Mouse (Mus musculus) forebrain, embryonic 16.5 days (tissue): Measurements from ENCODE around the gene Pin1. TPM values are rescaled to one million over a fixed set of nuclear protein-coding genes. Genes with fewer than 3 reads are reported as not detected.
"Not testable (repeated sequence)": the region's sequence is repeated elsewhere in the genome, so short reads cannot be mapped to it uniquely, and the experiment has no call there.

Source experiments
- ATAC-seq: fragments of 200-750 bp; cut with Nextera tagmentation; 2 replicates; pipeline ENCODE4 v1.8.0; 2017; ENCODE audit warnings: mild to moderate bottlenecking, moderate library complexity
- H3K27ac ChIP-seq: fragments of 300-500 bp; sonication (generic); 2 replicates; pipeline ENCODE4 v1.5.1; 2014; ENCODE audit warnings: low read length, control low read depth
- H3K27me3 ChIP-seq: fragments of 300-500 bp; sonication (generic); replicated peaks from 2 replicates; pipeline ENCODE4 v1.6.1; 2014; ENCODE audit warnings: low read length; ENCODE audit not compliant: control insufficient read depth, insufficient read depth
- H3K36me3 ChIP-seq: fragments of 300-500 bp; sonication (generic); 2 replicates; pipeline ENCODE4 v1.6.1; 2014; ENCODE audit not compliant: control insufficient read depth, insufficient read depth
- H3K4me1 ChIP-seq: fragments of 300-500 bp; sonication (generic); replicated peaks from 2 replicates; pipeline ENCODE4 v1.6.1; 2014; ENCODE audit warnings: low read length; ENCODE audit not compliant: control insufficient read depth, insufficient read depth
- H3K4me2 ChIP-seq: fragments of 300-500 bp; sonication (generic); 2 replicates; pipeline ENCODE4 v1.6.1; 2014; ENCODE audit warnings: mild to moderate bottlenecking, low read length, control low read depth
- H3K4me3 ChIP-seq: fragments of 300-500 bp; sonication (generic); replicated peaks from 2 replicates; pipeline ENCODE4 v1.5.1; 2014; ENCODE audit warnings: mild to moderate bottlenecking, low read length, control low read depth
- H3K9ac ChIP-seq: fragments of 300-500 bp; sonication (generic); replicated peaks from 2 replicates; pipeline ENCODE4 v1.6.1; 2014; ENCODE audit warnings: low read depth, low read length, control low read depth
- H3K9me3 ChIP-seq: fragments of 300-500 bp; sonication (generic); 2 replicates; pipeline ENCODE4 v1.6.1; 2016; ENCODE audit warnings: low read length; ENCODE audit not compliant: control insufficient read depth
- whole genome bisulfite sequencing: fragments of 180-500 bp; shearing (Covaris S2); extraction: QIAGEN DNeasy Blood & Tissue Kit; methylation state at CpG from one replicate; pipeline ENCODE4 v1.1.7; 2014; 5-methylcytosine and 5-hydroxymethylcytosine counted together
- polyA plus RNA-seq: library from polyadenylated mRNA; unstranded; fragments of >200 nt; fragmentation: Nextera tagmentation; extraction: Ambion mirVana; gene quantifications from 2 replicates; pipeline ENCODE4 v1.2.1, GENCODE M21; 2015

The Pin1 gene
- polyA plus RNA-seq, 1 experiment from 2014 or later, result 63.2 TPM

DNA sequence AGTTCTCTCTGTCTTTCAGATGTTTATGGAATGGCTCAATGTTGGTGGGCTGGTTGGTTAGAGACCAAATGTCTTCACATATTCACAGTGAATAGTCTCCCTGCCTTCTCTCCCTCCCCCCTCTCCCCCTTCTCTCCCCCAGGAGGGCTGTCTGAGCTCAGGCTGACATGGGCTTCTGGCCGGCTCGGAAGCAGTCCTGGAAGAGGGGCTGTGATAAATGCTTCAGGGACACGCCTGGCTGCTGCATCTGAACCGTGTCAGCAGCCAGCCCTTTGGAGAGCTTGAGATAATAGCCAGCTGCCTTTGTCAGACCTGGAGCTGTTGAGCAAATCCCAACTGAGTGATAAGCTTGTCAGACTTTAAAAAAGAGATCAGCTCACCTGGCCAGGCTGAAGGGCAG is 38.0 kb downstream of the Pin1 start:
- WGBS, result 4% methylated on average over 4 of the region's 4 CpGs
- no peak overlapping the region for H3K27ac ChIP-seq
- no peak overlapping the region for H3K4me2 ChIP-seq
- no peak for ATAC-seq
- H3K27me3 ChIP-seq, result peaks cover 3% of the 10 kb centered on the region; the same call in 1 of the 2 replicates
- H3K36me3 ChIP-seq, result no peaks in the 10 kb centered on the region
- no peaks in the 10 kb centered on the region for H3K9me3 ChIP-seq
- H3K4me3 ChIP-seq, result no peak overlapping the region
- H3K9ac ChIP-seq, result no peak overlapping the region
- H3K4me1 ChIP-seq, result peaks cover 9% of the 10 kb centered on the region

DNA sequence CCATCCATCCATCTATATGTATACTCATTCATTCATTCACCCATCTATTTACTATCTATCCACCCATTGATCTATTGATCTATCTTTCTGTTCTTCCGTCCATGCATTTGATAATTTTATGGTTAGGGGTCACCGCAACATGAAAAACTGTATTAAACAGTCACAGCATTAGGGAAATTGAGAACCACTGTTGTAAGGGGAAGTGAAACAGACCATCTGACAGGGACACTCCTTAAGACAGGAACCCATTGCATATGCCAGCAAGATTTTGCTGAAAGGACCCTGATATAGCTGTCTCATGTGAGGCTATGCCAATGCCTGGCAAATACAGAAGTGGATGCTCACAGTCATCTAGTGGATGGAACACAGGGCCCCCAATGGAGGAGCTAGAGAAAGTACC is 38.6 kb downstream of the Pin1 start:
- ATAC-seq, H3K36me3 ChIP-seq, H3K27ac ChIP-seq, H3K27me3 ChIP-seq, H3K4me2 ChIP-seq, H3K9me3 ChIP-seq, H3K9ac ChIP-seq, H3K4me3 ChIP-seq, H3K4me1 ChIP-seq: not testable (repeated sequence)
- WGBS, result 93% methylated on average over 2 of the region's 2 CpGs

DNA sequence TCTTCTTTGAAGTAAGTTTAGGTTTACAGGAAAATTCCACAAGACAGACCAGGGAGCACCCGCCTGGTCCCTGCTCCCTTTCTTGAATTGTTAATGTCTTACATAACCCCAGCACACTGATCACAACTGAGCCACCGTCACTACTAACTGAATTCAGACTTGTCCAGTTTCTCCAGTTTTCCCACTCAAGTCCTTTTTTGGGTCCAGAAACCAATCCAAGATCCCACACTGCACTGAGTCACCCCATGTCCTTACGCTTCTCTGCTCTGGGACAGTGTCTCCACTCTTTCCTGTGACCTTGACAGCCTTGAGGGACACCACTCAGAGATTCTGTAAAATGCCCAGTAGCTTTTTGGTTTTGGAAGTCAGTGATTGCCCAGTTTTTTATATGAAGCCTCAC is 41.0 kb downstream of the Pin1 start:
- H3K27me3 ChIP-seq, result peaks cover 7% of the 10 kb centered on the region; the same call in 1 of the 2 replicates
- no peak overlapping the region for H3K4me2 ChIP-seq
- H3K9me3 ChIP-seq, result peaks cover 3% of the 10 kb centered on the region; the same call in 1 of the 2 replicates
- 98% methylated on average over 3 of the region's 3 CpGs for WGBS
- no peak for ATAC-seq
- H3K27ac ChIP-seq, result no peak overlapping the region
- H3K4me3 ChIP-seq, result no peak overlapping the region
- H3K9ac ChIP-seq, result no peak overlapping the region
- H3K36me3 ChIP-seq, result no peaks in the 10 kb centered on the region
- H3K4me1 ChIP-seq, result peaks cover 8% of the 10 kb centered on the region

DNA sequence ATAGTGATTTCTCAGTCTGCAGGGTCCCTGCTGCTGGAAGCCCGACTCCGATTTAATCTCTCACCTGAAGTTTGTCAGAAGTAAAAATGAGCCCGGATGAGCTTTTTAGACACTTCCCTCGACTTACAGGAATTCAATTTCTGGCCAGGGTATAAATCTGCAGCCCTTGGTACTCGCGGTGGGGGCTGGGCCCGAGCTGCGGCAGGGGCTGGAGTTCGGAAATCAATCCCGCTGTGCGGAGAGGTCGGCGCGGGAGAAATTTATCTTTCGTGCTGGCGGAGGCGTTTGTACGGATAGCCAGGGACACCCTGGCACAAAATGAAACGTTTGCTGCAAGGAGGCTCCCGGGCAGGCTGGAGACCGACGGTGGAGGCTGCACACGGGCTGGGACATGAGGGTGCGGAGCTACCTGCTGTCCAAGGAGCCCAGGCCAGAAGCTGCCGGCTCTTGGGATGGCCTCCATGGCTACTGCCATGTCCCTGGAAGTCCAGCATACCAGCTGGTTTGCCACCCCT is 42.9 kb downstream of the Pin1 start:
- Histone ChIP-seq H3K36me3 (no peaks in the 10 kb centered on the region), H3K4me3 (no peak overlapping the region), H3K4me2 (peak overlapping the region; percentile 44), H3K9me3 (peaks cover 3% of the 10 kb centered on the region; the same call in 1 of the 2 replicates), H3K4me1 (peaks cover 8% of the 10 kb centered on the region), H3K27me3 (peaks cover 7% of the 10 kb centered on the region; the same call in 1 of the 2 replicates), H3K27ac (no peak overlapping the region), H3K9ac (peak overlapping the region; percentile 29; the same call in 1 of the 2 replicates)
- ATAC-seq, result no peak
- WGBS, result 4% methylated on average over 25 of the region's 25 CpGs

DNA sequence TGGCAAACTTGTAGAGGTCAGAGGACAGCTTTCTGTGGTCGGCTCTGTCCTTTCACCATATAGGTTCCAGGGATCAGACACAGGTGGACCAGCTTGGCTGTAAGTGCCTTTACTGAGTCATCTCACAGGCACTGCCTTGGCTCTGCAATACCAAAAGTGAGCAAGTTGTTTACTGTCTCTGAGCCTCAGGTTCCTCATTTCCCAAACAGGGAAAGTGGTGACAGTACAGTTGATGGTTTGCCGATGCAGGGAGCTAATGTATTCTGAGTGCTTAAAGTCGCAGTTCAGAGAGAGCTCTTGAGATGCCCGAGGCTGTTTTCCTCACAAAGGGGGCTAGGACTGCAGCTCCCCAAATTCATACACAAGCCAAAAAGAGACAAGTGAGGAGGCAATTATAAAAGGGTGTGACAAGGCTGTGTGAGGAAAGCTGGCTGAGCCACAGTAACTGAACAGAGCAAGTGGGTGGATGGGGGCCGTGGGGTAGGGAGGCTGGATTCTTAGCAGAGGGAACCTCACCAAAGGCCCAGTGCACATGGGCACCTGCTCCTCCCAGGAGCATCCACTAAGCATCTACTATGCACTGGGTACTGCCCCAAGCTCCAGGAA is 44.3 kb downstream of the Pin1 start:
- peaks cover 8% of the 10 kb centered on the region for H3K4me1 ChIP-seq
- peaks cover 3% of the 10 kb centered on the region; the same call in 1 of the 2 replicates for H3K9me3 ChIP-seq
- H3K4me3 ChIP-seq, result no peak overlapping the region
- no peak overlapping the region for H3K9ac ChIP-seq
- H3K27ac ChIP-seq, result no peak overlapping the region
- H3K4me2 ChIP-seq, result no peak overlapping the region
- H3K36me3 ChIP-seq, result no peaks in the 10 kb centered on the region
- ATAC-seq, result peak; percentile 60
- WGBS, result 32% methylated on average over 5 of the region's 5 CpGs
- H3K27me3 ChIP-seq, result peaks cover 7% of the 10 kb centered on the region; the same call in 1 of the 2 replicates

DNA sequence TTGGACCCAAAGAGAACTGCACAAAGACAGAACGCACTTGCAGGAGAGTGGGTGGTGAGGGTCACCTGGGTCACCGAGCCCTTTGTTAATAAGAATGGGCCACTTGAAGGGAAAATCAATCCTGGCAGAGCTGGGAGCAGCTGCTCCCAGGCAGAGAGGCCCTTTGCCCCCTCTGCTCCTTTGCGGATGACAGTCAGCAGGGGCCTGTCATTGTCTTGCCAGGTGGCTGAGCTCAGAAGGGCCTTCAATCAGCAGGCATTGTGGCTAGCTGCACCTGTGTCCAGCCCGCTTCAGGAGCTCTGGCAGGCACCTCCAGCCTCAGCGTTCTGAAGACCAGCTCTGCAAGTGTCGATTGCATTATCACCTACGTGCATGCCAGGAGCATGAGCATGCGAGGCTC is 45.6 kb downstream of the Pin1 start:
- H3K4me1 ChIP-seq, result peaks cover 8% of the 10 kb centered on the region

DNA sequence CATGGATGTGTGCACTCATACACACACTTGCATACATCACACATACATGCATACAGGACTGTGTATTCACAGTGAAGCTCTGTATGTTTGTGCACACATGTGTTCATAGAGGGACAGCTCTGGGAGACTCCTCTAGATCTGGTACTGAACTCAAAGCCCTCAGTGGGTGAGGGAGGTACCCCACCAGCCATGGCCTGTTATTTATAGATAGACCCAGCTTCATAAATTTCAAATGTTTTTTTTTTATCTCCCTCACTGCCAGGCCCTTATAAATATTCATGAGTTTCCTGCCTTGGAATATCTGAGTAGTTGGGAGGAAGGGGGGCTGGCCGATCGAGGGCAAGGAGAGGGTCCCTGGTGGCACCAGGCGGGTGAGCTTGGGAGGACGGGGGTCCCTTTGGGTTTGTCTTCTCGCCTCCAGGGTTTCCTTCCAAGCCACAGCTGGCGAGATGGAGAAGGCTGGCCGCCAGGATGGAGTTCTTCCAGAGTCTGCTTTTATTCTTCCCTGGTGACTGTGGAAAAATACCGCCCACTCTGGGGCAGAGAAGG is 52.0 kb downstream of the Pin1 start:
- Histone ChIP-seq H3K9ac (peak overlapping the region; percentile 22; the same call in 1 of the 2 replicates), H3K36me3 (no peaks in the 10 kb centered on the region), H3K27ac (peak overlapping the region; percentile 74), H3K4me2 (no peak overlapping the region; the same call in 1 of the 2 replicates), H3K4me3 (no peak overlapping the region), H3K9me3 (no peaks in the 10 kb centered on the region), H3K4me1 (peaks cover 14% of the 10 kb centered on the region), H3K27me3 (no peaks in the 10 kb centered on the region)
- peak; percentile 67 for ATAC-seq
- 30% methylated on average over 8 of the region's 8 CpGs for WGBS

More for the DNA sequence above, 45.6 kb downstream of the Pin1 start:
- Histone ChIP-seq H3K27me3 (peaks cover 7% of the 10 kb centered on the region; the same call in 1 of the 2 replicates), H3K9me3 (peaks cover 3% of the 10 kb centered on the region; the same call in 1 of the 2 replicates), H3K36me3 (no peaks in the 10 kb centered on the region), H3K27ac (no peak overlapping the region), H3K9ac (no peak overlapping the region), H3K4me3 (no peak overlapping the region), H3K4me2 (no peak overlapping the region)
- peak; percentile 33; the same call in 1 of the 2 replicates for ATAC-seq
- WGBS, result 4% methylated on average over 8 of the region's 8 CpGs

DNA sequence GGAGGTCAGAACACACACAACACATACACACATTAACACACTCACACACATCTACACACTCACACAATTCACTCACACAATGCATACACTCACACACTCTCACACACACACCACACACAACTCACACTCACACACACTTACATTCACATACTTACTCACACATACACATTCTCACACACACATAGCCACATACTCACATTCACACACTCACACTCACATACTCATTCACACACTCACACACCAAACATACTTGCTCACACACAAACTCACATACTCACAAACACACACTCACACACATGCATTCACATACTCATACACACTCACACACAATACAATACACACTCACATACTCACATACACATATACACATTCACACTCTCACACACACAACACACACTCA is 53.5 kb downstream of the Pin1 start:
- no peak overlapping the region for H3K4me3 ChIP-seq
- no peak overlapping the region for H3K27ac ChIP-seq
- no peak overlapping the region for H3K9ac ChIP-seq
- peaks cover 14% of the 10 kb centered on the region for H3K4me1 ChIP-seq
- no peaks in the 10 kb centered on the region for H3K9me3 ChIP-seq
- no peak for ATAC-seq
- H3K4me2 ChIP-seq, result no peak overlapping the region
- no peaks in the 10 kb centered on the region for H3K27me3 ChIP-seq
- H3K36me3 ChIP-seq, result no peaks in the 10 kb centered on the region

DNA sequence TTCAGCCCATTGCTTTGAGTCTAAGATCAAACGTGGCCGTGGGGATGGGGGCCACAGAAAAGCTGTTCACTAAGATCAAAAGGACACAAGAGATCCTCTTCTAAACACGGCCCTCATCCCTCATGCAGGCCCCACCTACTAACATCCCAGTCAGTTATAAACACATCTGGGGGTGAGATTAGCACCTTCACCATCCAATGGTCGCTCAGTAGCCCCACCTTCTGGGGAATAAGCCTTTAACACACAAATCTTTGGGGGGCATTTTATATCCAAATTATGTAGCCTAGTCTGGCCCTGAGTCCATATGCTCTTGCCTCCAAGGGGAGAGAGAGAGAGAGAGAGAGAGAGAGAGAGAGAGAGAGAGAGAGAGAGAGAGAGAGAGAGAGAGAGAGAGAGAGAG is 54.1 kb downstream of the Pin1 start:
- 54% methylated on average over 4 of the region's 4 CpGs for WGBS
- H3K4me1 ChIP-seq, result peaks cover 14% of the 10 kb centered on the region
- H3K36me3 ChIP-seq, result no peaks in the 10 kb centered on the region
- no peak overlapping the region for H3K27ac ChIP-seq
- no peak for ATAC-seq
- no peaks in the 10 kb centered on the region for H3K27me3 ChIP-seq
- H3K4me3 ChIP-seq, result no peak overlapping the region
- H3K9me3 ChIP-seq, result no peaks in the 10 kb centered on the region
- no peak overlapping the region for H3K4me2 ChIP-seq
- no peak overlapping the region for H3K9ac ChIP-seq
